Mouse (Mus musculus) spleen, embryonic (tissue): ENCODE data around the gene Ccdc181.

ENCODE experiments used
- CTCF ChIA-PET: fragments of 350-600 bp; sonication (Branson Sonifier 250); formaldehyde crosslinking; loops from one replicate; lab custom pipeline; 2022; lab: Charles Lee

Ccdc181 gene

GRCm38 (mm10) chr1:164284007-164284406, 8.6 kb downstream of the Ccdc181 start:
- CTCF ChIA-PET = no interaction called here

DNA sequence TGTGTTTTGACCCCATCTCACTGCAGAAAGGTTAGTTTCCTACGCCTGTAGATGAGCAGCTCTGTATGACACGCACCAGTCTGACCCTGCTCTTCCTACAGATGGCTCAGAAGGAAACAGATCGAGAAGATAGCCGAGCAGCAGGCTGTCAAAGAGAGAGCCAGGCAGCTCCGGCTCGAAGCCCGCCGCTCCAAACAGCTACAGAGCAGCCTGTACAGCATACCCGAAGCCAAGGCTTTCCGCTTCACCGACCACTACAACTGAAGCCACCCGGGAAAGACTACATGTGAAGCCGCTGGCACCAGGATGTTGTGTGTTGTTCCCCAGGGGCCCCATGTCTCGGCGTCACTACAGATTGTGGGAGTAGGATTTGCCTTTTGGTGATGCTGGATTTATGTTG, 12.0 kb downstream of the Ccdc181 start:
- CTCF ChIA-PET = no interaction called here

- CTCF ChIA-PET = no interaction called here
Measured at GRCm38 (mm10) chr1:164292040-164292439, 16.7 kb downstream of the Ccdc181 start.

- CTCF ChIA-PET = no interaction called here
Measured at GRCm38 (mm10) chr1:164294071-164294470, 18.7 kb downstream of the Ccdc181 start.

GRCm38 (mm10) chr1:164296473-164296872, 21.1 kb downstream of the Ccdc181 start:
- CTCF ChIA-PET = no interaction called here

GRCm38 (mm10) chr1:164301949-164302348, 26.6 kb downstream of the Ccdc181 start:
- CTCF ChIA-PET = interaction anchor here (0.7 kb wide), 2 partner anchors 14 to 849 kb away, joined by 3 to 6 read pairs; no protein-coding TSS in a partner anchor

- CTCF ChIA-PET = no interaction called here
Measured at GRCm38 (mm10) chr1:164303821-164304220, 28.4 kb downstream of the Ccdc181 start, which contains the start of gene Nme7. Gene Nme7 (plus strand): TSS chr1:164304121.

- CTCF ChIA-PET = no interaction called here
Measured at GRCm38 (mm10) chr1:164307124-164307751, 31.9 kb downstream of the Ccdc181 start, which contains the start of gene Blzf1. Gene Blzf1 (minus strand): TSS chr1:164307489.

- CTCF ChIA-PET = no interaction called here
Measured at GRCm38 (mm10) chr1:164307922-164308321, 32.5 kb downstream of the Ccdc181 start.

DNA sequence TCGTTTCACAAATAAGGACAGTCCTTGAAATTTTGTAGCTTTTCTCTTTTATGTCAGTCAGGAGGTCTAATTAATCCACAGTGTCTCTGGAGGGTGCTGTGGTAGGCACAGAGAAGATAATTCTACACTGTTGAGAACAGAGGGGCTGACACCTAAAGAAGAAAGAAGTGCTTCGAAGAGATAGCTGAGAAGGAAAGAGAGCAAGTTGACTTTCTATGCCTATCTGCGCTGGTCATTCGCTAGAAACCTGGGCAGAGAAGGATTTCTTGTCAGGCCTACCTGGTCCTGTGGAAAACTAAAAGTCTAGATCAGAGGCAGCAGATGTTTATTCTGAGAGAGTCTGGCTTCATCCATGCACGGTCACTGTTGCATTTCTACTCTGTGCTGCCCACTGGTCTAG, 38.7 kb downstream of the Ccdc181 start:
- CTCF ChIA-PET = no interaction called here

DNA sequence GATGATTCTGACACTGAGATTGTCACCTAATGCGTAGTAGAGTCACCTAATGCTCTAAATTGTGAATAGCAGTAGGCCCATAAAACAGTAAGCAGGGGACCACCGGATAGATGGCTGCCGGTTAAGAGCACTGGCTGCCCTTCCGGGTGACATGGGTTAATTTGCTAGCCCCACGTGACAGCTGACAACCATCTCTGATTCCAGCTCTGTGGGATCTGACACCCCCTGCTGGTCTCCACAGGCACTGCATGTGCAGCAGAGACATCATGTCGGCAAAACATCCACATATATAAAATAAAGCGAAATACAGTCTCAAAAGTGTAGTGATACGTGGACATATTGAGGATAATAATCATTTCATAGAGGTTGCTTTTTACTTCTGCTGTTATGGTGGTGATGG, 39.9 kb downstream of the Ccdc181 start:
- CTCF ChIA-PET = interaction anchor here (0.7 to 1.0 kb wide), 3 partner anchors 31 to 807 kb away, joined by 5 to 9 read pairs (median 6); no protein-coding TSS in a partner anchor

DNA sequence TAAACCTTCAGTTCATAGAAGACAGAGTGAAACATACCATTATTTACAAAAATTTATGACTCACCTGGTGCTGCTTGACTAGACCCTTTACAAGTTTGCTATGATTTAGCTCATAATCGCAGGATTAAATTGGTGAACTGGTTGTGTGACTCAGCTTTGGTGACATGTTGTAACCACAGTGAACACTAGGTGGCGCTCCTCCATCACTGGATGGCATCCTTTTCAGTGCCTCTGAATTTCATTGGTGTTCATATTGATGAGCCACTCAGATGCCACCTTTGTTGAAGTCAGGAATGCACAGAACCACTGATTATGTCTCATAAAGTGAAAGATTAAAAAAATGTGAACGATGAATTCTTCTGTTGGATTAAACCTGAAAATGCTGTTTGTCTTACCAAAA, 41.3 kb downstream of the Ccdc181 start:
- CTCF ChIA-PET = interaction anchor here (0.5 to 0.7 kb wide), 2 partner anchors 15 to 727 kb away, joined by 3 to 4 read pairs; no protein-coding TSS in a partner anchor

DNA sequence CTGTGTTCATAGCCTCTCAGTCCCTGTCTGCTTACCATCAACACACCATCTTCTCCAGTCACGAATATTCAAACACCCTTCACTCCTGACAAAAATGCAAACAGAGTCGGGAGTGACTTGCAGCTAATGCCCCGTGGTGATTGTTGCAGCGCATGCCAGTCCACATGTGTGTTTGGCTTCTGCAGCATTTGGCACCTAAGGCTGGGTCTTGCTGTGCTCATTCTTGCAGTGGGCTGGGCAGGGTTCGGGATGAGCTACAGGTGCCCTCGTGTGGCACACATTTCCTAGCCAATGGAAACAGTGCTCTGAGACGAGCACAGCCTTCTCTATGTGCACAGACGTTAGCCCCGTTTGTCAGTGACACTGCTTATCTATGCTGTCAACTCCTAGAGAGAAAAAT, 41.9 kb downstream of the Ccdc181 start:
- CTCF ChIA-PET = no interaction called here

GRCm38 (mm10) chr1:164318474-164318873, 43.1 kb downstream of the Ccdc181 start:
- CTCF ChIA-PET = no interaction called here

DNA sequence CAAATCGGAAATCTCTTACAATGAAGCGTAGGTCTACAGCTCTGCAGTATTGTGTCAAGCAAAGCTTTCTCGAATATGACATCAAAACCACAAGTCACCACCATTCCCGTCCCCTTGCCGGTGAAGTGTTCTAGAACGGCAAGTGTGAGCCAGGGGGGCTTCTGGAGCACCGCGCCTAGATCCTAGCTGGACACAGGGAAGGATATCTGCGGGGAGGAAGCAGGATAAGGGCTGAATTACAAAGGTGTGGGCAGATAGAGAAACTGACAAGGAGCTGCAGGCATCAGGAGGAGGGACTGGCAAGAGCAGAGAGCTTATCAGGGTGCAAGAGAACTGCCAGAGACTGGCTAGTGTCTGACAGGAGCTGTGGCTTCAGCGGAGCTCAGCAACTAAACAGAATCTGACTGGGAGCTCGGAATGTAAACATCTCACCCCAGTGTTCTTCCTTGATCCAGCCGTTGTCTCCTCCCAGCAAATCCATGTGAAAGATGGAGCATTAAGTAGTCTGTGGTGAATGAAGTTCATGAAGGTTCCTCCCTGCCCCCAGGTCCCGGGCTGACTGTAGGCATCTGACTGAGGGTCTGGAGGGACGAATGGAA, 44.3 kb downstream of the Ccdc181 start:
- CTCF ChIA-PET = interaction anchor here (0.6 kb wide), 1 partner anchor 254 kb away, joined by 3 read pairs; no protein-coding TSS in a partner anchor

- CTCF ChIA-PET = no interaction called here
Measured at GRCm38 (mm10) chr1:164320731-164321130, 45.3 kb downstream of the Ccdc181 start.

DNA sequence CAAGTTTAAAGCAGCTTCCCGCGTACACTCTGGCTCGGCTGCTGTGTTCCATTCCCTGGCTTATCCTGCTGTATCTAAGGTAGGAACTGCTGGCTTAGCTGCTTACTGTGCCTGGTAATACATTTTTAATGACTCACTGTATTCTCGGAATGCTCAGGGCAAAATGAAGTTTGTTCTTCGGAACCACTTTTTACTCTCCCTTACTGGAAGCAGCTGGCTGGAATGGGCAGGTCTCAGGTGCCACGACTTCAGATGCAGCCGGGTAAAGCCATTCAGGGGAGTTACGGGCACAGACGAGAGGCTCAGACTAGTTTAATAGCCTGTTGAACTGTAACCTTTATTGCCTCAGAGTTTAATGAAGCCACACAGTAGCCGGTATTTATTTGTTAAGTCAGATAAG, 46.0 kb downstream of the Ccdc181 start:
- CTCF ChIA-PET = interaction anchor here (0.6 kb wide), 1 partner anchor 394 kb away, joined by 4 read pairs; no protein-coding TSS in a partner anchor

- CTCF ChIA-PET = interaction anchor here (0.6 kb wide), 1 partner anchor 56 kb away, joined by 3 read pairs; no protein-coding TSS in a partner anchor
Measured at GRCm38 (mm10) chr1:164322987-164323650, 47.7 kb downstream of the Ccdc181 start.

DNA sequence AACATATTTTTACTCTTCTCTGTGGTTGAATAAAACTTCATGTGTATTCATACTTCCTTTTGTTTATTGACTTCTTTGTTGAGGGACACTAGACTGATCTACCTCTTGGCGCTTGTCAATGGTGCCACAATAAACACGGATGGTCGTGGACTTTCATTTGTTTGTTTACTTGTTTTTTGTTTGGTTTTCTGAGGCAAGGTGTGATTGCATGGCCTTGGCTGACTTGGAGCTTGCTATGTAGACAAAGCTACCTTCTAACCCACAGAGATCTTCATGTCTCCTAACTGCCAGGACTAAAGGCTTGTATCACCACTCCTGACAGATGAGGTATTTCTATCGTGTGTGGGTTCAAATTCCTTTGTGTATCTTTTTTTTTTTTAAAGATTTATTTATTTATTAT, 48.8 kb downstream of the Ccdc181 start:
- CTCF ChIA-PET = interaction anchor here (0.7 kb wide), 1 partner anchor 859 kb away, joined by 3 read pairs; no protein-coding TSS in a partner anchor

DNA sequence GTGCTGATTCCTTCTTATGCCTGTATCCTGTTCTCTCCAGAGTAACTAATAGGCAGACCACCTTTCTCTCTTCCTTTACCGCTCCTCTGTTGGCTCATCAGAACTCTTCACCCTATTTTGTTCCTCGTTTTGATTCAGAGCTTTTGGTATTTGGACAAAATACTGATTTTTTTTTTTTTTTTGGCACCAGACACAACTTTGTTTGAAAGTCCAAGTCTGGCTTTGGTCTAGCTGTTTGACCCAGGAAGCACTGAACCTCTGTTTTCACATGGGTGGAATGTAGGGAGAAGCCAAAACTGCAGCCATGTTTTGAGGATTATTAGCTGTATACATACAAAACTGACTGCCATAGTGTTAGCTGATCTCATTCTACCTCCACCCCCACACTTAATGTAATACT, 49.5 kb downstream of the Ccdc181 start:
- CTCF ChIA-PET = interaction anchor here (0.7 kb wide), 1 partner anchor 859 kb away, joined by 3 read pairs; no protein-coding TSS in a partner anchor

DNA sequence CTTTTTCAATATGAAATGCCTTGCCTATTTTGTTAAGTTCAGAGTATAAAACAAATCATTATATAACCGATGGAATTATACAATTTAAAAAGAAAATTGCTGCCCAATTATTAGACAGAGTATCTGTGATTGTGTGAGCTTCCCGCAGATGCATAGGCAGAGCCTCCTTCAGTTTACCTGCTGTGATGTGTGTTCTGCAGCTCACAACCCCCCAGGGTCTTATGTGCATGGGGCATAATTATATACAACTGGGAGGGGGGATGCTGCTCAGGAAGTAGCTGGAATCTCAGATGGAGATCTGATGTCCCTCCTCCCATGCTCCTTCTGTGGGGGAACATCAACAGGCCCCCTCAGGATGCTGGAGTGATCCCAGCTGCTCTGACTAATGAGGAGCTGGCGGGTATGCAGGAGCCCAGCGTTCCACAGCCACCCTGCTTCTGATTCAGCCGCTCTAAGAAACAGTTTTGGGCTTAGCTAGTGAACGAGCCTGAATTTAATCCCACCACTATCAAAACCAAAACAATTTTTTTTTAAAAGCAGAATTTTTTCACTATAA, 51.3 kb downstream of the Ccdc181 start:
- CTCF ChIA-PET = no interaction called here

GRCm38 (mm10) chr1:164327764-164328163, 52.4 kb downstream of the Ccdc181 start:
- CTCF ChIA-PET = no interaction called here
